Mouse (Mus musculus) MEL (cell line): ENCODE results near the gene Kcnc4. TPM values are rescaled to one million over a fixed set of nuclear protein-coding genes. Genes with fewer than 3 reads are reported as not detected.
A peak's percentile ranks its signal among the peaks of the same experiment; 100 is the strongest.

Experiments
- DNase-seq: peaks from one replicate; pipeline ENCODE4 v3.0.0; 2011; ENCODE audit warnings: low read depth, low spot score
- H3K27ac ChIP-seq: 2 replicates; pipeline ENCODE4 v1.5.1; 2012; ENCODE audit warnings: low read depth, mild to moderate bottlenecking, control low read depth, low read length, moderate library complexity; ENCODE audit not compliant: control insufficient read depth
- H3K27me3 ChIP-seq, 2 experiments: fragments of 150-350 bp in 1 of 2; sonication (generic) in 1 of 2; 2 replicates each; pipeline ENCODE4 v1.6.1; 2012; ENCODE audit warnings: low read length in 2 of 2, mild to moderate bottlenecking in 2 of 2, improper control_type of control experiment in 1 of 2, moderate library complexity in 1 of 2; ENCODE audit not compliant: insufficient read depth in 2 of 2, control insufficient read depth in 1 of 2
- H3K36me3 ChIP-seq, 2 experiments: 2 replicates each; pipeline ENCODE4 v1.6.1; 2012 to 2014; ENCODE audit warnings: low read length in 2 of 2, improper control_type of control experiment in 1 of 2, inconsistent platforms in 1 of 2, mild to moderate bottlenecking in 1 of 2; ENCODE audit not compliant: insufficient read depth in 2 of 2, control insufficient read depth in 1 of 2
- H3K4me1 ChIP-seq, 2 experiments: fragments of 150-350 bp in 1 of 2; sonication (generic) in 1 of 2; 2 replicates each; pipeline ENCODE4 v1.6.1; 2012; ENCODE audit warnings: low read length in 2 of 2, improper control_type of control experiment in 1 of 2, mild to moderate bottlenecking in 1 of 2; ENCODE audit not compliant: insufficient read depth in 2 of 2, control insufficient read depth in 1 of 2
- H3K4me3 ChIP-seq, 2 experiments: fragments of 150-350 bp in 1 of 2; sonication (generic) in 1 of 2; 2 replicates each; pipeline ENCODE4 v1.5.1; 2012; ENCODE audit warnings: low read depth in 2 of 2, low read length in 2 of 2, mild to moderate bottlenecking in 2 of 2, moderate library complexity in 2 of 2, control low read depth in 1 of 2, improper control_type of control experiment in 1 of 2; ENCODE audit not compliant: control insufficient read depth in 1 of 2, insufficient read depth in 1 of 2
- H3K79me2 ChIP-seq: 2 replicates; pipeline ENCODE4 v1.6.1; 2012; ENCODE audit warnings: mild to moderate bottlenecking, low read length, moderate library complexity; ENCODE audit not compliant: control insufficient read depth, poor library complexity, insufficient read depth
- H3K9ac ChIP-seq: 2 replicates; pipeline ENCODE4 v1.6.1; 2012; ENCODE audit warnings: low read depth, mild to moderate bottlenecking, control low read depth, low read length, moderate library complexity; ENCODE audit not compliant: control insufficient read depth, poor library complexity, severe bottlenecking
- H3K9me3 ChIP-seq: fragments of 150-350 bp; sonication (generic); replicated peaks from 2 replicates; pipeline ENCODE4 v1.6.1; 2012; ENCODE audit warnings: mild to moderate bottlenecking, low read length, improper control_type of control experiment, moderate library complexity; ENCODE audit not compliant: insufficient read depth
- CHD2 ChIP-seq: IDR thresholded peaks from 2 replicates; pipeline ENCODE4 v1.6.1; 2011; ENCODE audit warnings: low read length, improper control_type of control experiment
- E2F4 ChIP-seq: IDR thresholded peaks from 2 replicates; pipeline ENCODE4 v1.6.1; 2011; ENCODE audit warnings: low read depth, low read length, improper control_type of control experiment, borderline replicate concordance
- ELF1 ChIP-seq: IDR thresholded peaks from 2 replicates; pipeline ENCODE4 v1.6.1; 2014; ENCODE audit warnings: low read depth, mild to moderate bottlenecking, inconsistent platforms, low read length, improper control_type of control experiment, moderate library complexity
- EP300 ChIP-seq, 2 experiments: IDR thresholded peaks; 2 replicates each; pipeline ENCODE4 v1.6.1; 2011; ENCODE audit warnings: improper control_type of control experiment in 2 of 2, low read length in 2 of 2, low read depth in 1 of 2, mild to moderate bottlenecking in 1 of 2
- ETS1 ChIP-seq: IDR thresholded peaks from 2 replicates; pipeline ENCODE4 v1.6.1; 2012; ENCODE audit warnings: low read depth, mild to moderate bottlenecking, inconsistent platforms, low read length, improper control_type of control experiment, moderate library complexity
- JUND ChIP-seq: IDR thresholded peaks from 2 replicates; pipeline ENCODE4 v1.6.1; 2011; ENCODE audit warnings: low read depth, mild to moderate bottlenecking, improper control_type of control experiment, low read length
- MAX ChIP-seq: IDR thresholded peaks from 2 replicates; pipeline ENCODE4 v1.6.1; 2011; ENCODE audit warnings: low read length, improper control_type of control experiment
- MEF2A ChIP-seq: IDR thresholded peaks from 2 replicates; pipeline ENCODE4 v1.6.1; 2014; ENCODE audit warnings: low read depth, mild to moderate bottlenecking, inconsistent platforms, low read length, improper control_type of control experiment; ENCODE audit not compliant: poor library complexity, insufficient replicate concordance, severe bottlenecking; ENCODE audit errors: extremely low read depth
- NELFE ChIP-seq: IDR thresholded peaks from 2 replicates; pipeline ENCODE4 v1.6.1; 2011; ENCODE audit warnings: low read depth, low read length, improper control_type of control experiment
- NRF1 ChIP-seq: IDR thresholded peaks from 2 replicates; pipeline ENCODE4 v1.6.1; 2014; ENCODE audit warnings: low read depth, mild to moderate bottlenecking, inconsistent platforms, low read length, improper control_type of control experiment, moderate library complexity; ENCODE audit not compliant: poor library complexity, insufficient read depth, severe bottlenecking
- POLR2AphosphoS2 ChIP-seq: IDR thresholded peaks from 2 replicates; pipeline ENCODE4 v1.6.1; 2011; ENCODE audit warnings: low read length, improper control_type of control experiment
- RAD21 ChIP-seq: IDR thresholded peaks from 2 replicates; pipeline ENCODE4 v1.6.1; 2011; ENCODE audit warnings: mild to moderate bottlenecking, low read depth, low read length, improper control_type of control experiment
- RCOR1 ChIP-seq: IDR thresholded peaks from 2 replicates; pipeline ENCODE4 v1.6.1; 2012; ENCODE audit warnings: low read depth, mild to moderate bottlenecking, inconsistent platforms, low read length, improper control_type of control experiment
- SMC3 ChIP-seq: IDR thresholded peaks from 2 replicates; pipeline ENCODE4 v1.6.1; 2011; ENCODE audit warnings: low read depth, low read length, improper control_type of control experiment
- TAL1 ChIP-seq: IDR thresholded peaks from 2 replicates; pipeline ENCODE4 v1.6.1; 2012; ENCODE audit warnings: mild to moderate bottlenecking, inconsistent platforms, low read length, moderate library complexity, mixed read lengths
- TCF12 ChIP-seq: IDR thresholded peaks from 2 replicates; pipeline ENCODE4 v1.6.1; 2014; ENCODE audit warnings: low read depth, mild to moderate bottlenecking, inconsistent platforms, low read length, improper control_type of control experiment, moderate library complexity
- USF2 ChIP-seq, 2 experiments: IDR thresholded peaks; 2 replicates each; pipeline ENCODE4 v1.6.1; 2011 to 2012; ENCODE audit warnings: improper control_type of control experiment in 2 of 2, low read length in 2 of 2, borderline replicate concordance in 1 of 2, inconsistent platforms in 1 of 2, low read depth in 1 of 2, mild to moderate bottlenecking in 1 of 2; ENCODE audit not compliant: insufficient read depth in 1 of 2
- ZC3H11A ChIP-seq: IDR thresholded peaks from 2 replicates; pipeline ENCODE4 v1.6.1; 2012; ENCODE audit warnings: low read depth, mild to moderate bottlenecking, inconsistent platforms, low read length, improper control_type of control experiment
- ZKSCAN1 ChIP-seq: IDR thresholded peaks from 2 replicates; pipeline ENCODE4 v1.6.1; 2012; ENCODE audit warnings: low read depth, mild to moderate bottlenecking, inconsistent platforms, low read length, improper control_type of control experiment, moderate library complexity
- ZMIZ1 ChIP-seq: IDR thresholded peaks from 2 replicates; pipeline ENCODE4 v1.6.1; 2012; ENCODE audit warnings: low read depth, mild to moderate bottlenecking, inconsistent platforms, low read length, improper control_type of control experiment, moderate library complexity
- polyA plus RNA-seq, 2 experiments: library from polyadenylated mRNA; stranded (reverse) in 1 of 2; unstranded in 1 of 2; fragments of >175 nt in 1 of 2; fragments of >200 nt in 1 of 2; gene quantifications; 2 replicates each; pipeline versions ENCODE4 v1.2.1 to v1.2.4; 2012; ENCODE audit warnings: low replicate concordance in 2 of 2, low read depth in 1 of 2; ENCODE audit not compliant: insufficient read length in 2 of 2, insufficient read depth in 1 of 2, missing spikeins in 1 of 2
- total RNA-seq: library from RNA; depleted of rRNA; stranded (reverse); fragments of 300-350 nt; gene quantifications from 2 replicates; pipeline ENCODE4 v1.2.3, GENCODE M21; 2012

Kcnc4 gene
- total and polyA plus RNA-seq, 3 experiments: not detected

- TF ChIP-seq E2F4 (no peak), RAD21 (no peak), ZMIZ1 (no peak), MAX (no peak), POLR2AphosphoS2 (no peak), USF2 (IDR thresholded peaks at IDR 0.05; ENCODE audit: borderline replicate concordance in 1 of 2, insufficient read depth in 1 of 2, low read depth in 1 of 2, low read length in 2 of 2) (no peak), NRF1 (no peak), TAL1 (no peak), TCF12 (no peak), RCOR1 (no peak), ZKSCAN1 (no peak), SMC3 (no peak), ETS1 (no peak), NELFE (no peak), EP300 (IDR thresholded peaks at IDR 0.05; ENCODE audit: low read depth in 1 of 2, low read length in 2 of 2) (no peak), ZC3H11A (no peak), JUND (no peak)
- Histone ChIP-seq H3K27ac (no peak overlapping the region), H3K4me3 (no peak overlapping the region), H3K9me3 (no peaks in the 10 kb centered on the region), H3K9ac (no peak overlapping the region), H3K27me3 (peaks cover 6 to 17% of the 10 kb centered on the region in 2 experiments), H3K79me2 (no peaks in the 10 kb centered on the region), H3K4me1 (no peaks in the 10 kb centered on the region), H3K36me3 (no peaks in the 10 kb centered on the region)
- no peak for DNase-seq
These were observed 36.2 kb upstream of the Kcnc4 start for GRCm38 (mm10) chr3:107495524-107495923.

GRCm38 (mm10) chr3:107491459-107491858 is 32.1 kb upstream of the Kcnc4 start:
- no peak overlapping the region for H3K27ac ChIP-seq
- H3K9ac ChIP-seq: no peak overlapping the region
- no peaks in the 10 kb centered on the region for H3K79me2 ChIP-seq
- TF ChIP-seq RCOR1 (no peak), ELF1 (no peak), MEF2A (no peak), CHD2 (no peak)
- H3K4me1 ChIP-seq: no peaks in the 10 kb centered on the region
- H3K4me3 ChIP-seq: no peak overlapping the region
- H3K9me3 ChIP-seq: no peaks in the 10 kb centered on the region
- peak; percentile 28 for DNase-seq
- no peaks in the 10 kb centered on the region for H3K36me3 ChIP-seq
- peaks cover 9 to 12% of the 10 kb centered on the region in 2 experiments for H3K27me3 ChIP-seq
